Mouse (Mus musculus) urinary bladder, postnatal 25 days (tissue): ENCODE data around the gene Thbs3.

ENCODE experiments used
- DNase-seq: peaks from one replicate; pipeline ENCODE4 v3.0.0; 2022; ENCODE audit warnings: low spot score

The Thbs3 gene

DNA sequence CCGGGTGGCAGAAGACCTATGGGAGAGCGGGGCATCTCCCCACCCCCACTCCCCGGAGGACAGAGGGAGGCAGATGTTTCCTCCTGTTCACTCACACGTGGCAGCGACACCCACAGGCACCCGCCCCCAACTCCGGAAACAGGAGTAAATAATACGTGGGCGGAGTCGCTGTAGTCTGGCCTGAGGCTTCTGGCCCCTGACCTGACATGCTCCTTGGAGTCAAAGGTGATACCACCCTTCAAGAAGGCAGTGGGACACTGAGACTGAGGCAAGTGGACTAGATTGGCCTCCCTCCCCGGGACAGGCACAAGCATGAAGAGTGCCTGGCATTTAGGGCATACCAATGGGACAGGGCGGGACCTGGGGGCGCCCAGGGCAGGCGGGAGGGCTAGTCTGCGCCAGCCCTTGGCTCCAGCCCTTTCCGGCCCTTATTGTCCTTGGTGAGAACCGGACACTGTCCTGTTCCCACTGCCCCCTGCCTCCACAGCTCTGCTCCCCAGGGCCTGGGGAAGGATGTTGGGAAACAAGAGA, 36.5 kb downstream of the Thbs3 start:
- DNase-seq: no peak

- DNase-seq: no peak
Observed at GRCm38 (mm10) chr3:89254994-89255393, 40.0 kb downstream of the Thbs3 start.

- DNase-seq: no peak
Observed at GRCm38 (mm10) chr3:89256177-89256576, 41.2 kb downstream of the Thbs3 start.

DNA sequence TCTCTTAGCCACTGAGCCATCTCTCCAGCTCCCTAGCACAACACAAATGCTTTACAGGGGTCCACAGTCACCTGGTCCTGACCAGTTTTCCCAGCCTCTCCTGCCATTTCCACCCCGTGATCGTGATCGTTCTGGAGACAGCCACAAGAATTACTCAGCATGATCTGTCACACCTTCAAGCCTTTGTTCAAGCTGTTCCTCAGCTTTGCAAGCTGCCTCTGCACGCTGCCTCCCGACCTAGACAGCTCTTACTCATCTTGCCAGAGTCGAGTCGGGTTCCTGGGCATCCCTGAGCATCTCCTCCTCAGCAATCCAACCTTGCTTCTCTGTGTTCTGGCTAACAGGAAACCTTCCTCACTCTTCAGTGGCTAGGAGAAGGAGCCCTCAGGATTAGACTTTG, 44.1 kb downstream of the Thbs3 start, which contains the start of gene Dpm3:
Gene Dpm3, plus strand, starts transcription at position 283 of the 400 bp plus-strand sequence.
- no peak for DNase-seq

- DNase-seq: no peak
Observed at GRCm38 (mm10) chr3:89260211-89260610, 45.2 kb downstream of the Thbs3 start.

DNA sequence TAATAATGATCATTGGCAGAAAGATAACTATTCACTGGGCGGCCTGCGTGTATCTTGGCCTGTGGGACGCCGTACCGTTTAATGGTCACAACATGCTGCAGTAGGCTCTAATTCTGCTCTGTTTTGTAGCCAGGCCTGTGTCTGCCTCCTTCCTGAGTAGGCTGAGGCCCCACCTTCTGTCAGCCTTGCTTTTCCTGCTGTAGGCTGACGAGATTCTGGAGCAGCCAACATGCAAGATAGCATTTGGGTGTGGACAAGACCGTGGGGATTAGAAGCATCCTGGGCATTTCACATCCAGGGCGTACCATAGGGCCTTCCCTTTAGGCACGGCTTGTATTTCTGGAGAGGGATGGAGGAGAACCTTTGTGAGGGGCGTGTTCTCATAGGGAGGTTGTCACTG, 47.4 kb downstream of the Thbs3 start:
- no peak for DNase-seq

DNA sequence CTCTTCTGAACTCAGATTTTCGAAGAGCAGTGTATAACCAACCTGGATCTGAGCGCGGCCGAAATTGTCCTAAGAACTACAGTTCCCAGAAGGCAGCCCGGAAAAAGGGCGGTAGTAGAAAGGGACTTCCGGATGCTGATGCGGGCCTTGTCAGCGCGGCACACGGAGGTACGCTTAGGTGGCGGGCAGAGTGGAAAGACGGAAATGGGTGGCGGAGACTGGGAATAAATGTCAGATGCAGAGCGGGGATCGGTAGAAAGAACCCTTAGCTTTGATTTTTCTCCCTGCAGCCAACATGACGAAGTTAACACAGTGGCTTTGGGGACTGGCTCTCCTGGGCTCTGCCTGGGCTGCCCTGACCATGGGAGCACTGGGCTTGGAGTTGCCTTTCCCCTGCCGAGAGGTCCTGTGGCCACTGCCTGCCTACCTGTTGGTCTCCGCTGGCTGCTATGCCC, 51.5 kb downstream of the Thbs3 start:
- peak; percentile 60 for DNase-seq

- no peak for DNase-seq
Observed at GRCm38 (mm10) chr3:89268916-89269315, 53.9 kb downstream of the Thbs3 start.

DNA sequence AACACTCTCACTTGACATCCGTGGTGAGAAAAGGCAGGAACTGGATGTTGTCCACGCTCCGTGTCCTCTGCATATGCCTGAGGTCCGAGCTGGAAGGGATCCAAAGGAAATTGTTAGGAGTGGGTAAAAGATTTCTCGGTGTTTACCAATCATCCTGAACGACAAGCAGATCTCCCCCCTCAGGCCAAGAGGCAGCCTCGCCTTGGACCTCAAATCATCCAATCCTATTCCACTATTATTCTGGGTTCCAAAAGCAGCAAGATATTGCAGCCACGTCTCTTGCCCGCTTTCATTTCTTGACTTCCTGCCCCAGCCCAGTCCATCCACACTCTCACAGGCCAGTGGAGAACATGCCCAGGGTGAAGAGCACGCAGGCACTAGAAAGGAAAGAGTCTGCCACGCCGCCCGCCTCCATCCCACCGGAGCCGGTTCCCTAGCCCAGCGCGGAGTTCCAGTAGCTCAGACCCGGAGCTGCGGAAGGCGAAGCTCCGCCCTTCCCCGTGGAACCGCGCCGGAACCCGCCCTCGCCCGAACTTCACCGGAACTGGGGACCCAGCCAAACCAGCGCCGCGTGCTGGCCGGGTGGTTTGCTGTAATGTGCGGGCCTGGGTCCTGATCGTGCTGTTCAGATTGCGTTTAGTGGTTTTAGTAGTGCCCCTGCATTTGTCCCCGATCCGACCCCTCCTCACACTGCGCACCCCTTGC, 55.2 kb downstream of the Thbs3 start, which contains the start of gene Slc50a1:
Gene Slc50a1, minus strand, starts transcription at position 520 of the 705 bp plus-strand sequence.
- peak; percentile 87 for DNase-seq

- peak; percentile 46 for DNase-seq
Observed at GRCm38 (mm10) chr3:89270891-89271290, 55.9 kb downstream of the Thbs3 start.

DNA sequence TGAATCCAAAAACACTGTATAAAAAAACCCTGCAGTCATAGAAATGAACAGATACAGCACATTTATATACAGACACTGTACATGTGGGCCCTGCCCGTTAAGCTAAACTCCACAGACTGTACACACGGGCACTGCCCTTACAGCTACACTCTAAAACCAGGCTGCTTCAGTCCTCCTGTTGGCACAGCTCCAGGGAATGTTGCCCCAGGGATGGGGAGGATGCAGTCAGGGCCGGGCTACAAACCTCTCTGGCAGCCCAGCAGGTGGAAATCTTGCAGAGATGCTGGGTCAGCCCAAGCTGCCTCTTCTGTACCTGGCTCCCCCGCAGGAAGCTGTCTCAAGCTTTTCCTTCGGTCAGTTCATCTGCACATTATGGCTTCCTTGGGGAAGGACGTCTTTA, 56.8 kb downstream of the Thbs3 start:
- DNase-seq: peak; percentile 19

DNA sequence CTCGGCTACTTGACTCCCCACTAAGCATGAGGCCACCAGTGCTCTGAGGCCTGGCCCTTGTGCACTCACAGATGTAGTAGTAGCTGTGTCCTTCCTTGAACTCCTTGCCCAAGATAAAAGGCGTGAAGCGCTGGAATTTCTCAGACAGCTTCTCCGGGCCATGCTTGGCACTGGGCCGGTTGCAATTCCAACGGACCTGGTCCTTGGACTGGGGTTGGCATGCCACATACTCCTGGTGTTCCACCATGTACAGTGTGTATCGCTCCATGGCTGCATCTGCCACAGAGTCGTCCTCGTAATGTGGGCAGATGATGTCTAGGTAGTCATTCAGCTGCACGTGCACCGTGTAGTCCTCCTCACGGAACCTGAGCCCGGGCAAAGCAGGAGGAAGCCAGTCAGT, 61.1 kb downstream of the Thbs3 start:
- no peak for DNase-seq
